Mouse (Mus musculus) gastrocnemius, postnatal 14 days (tissue): ENCODE results near the gene Ilkap. TPM values are rescaled to one million over a fixed set of nuclear protein-coding genes. Genes with fewer than 3 reads are reported as not detected.

ENCODE experiments used
- total RNA-seq, 2 experiments: library from RNA; stranded (reverse); gene quantifications; 2 replicates each; pipeline ENCODE4 v1.2.3; 2021

The Ilkap gene
- total RNA-seq, 2 experiments from 2014 or later = 32.1 to 33.4 TPM

Other genes with a start within 250 kb of the Ilkap start
- 10 to 100 TPM; 28.5 to 29.4 TPM for gene Ramp1, start 219.0 kb downstream of the Ilkap start, total RNA-seq
- 10 to 100 TPM; 55.9 to 59.7 TPM for gene Ube2f, start 148.5 kb downstream of the Ilkap start, total RNA-seq
- 10 to 100 TPM in 1 of 2 experiments, 1 to 10 TPM in 1; 9.5 to 10.2 TPM for gene Scly, start 100.5 kb downstream of the Ilkap start, total RNA-seq
- gene Espnl, start 76.7 kb downstream of the Ilkap start, total RNA-seq = under 1 TPM; 0.07 to 0.18 TPM
- gene Klhl30, start 47.8 kb downstream of the Ilkap start, total RNA-seq = 10 to 100 TPM; 50.4 to 72.9 TPM
- gene Erfe, start 32.4 kb downstream of the Ilkap start, total RNA-seq = 1 to 10 TPM; 2.0 to 2.6 TPM
- gene Hes6, start 15.2 kb upstream of the Ilkap start, total RNA-seq = 10 to 100 TPM; 13.6 to 15.2 TPM
- 1 to 10 TPM; 2.9 to 9.2 TPM for gene Per2, start 60.5 kb upstream of the Ilkap start, total RNA-seq
- 1 to 10 TPM; 3.2 to 3.3 TPM for gene Traf3ip1, start 95.8 kb upstream of the Ilkap start, total RNA-seq
- 10 to 100 TPM; 13.8 to 14.9 TPM for gene Asb1, start 141.7 kb upstream of the Ilkap start, total RNA-seq